Mouse (Mus musculus) liver, adult 2 months (tissue): ENCODE measurements around the gene Acap3. TPM values are rescaled to one million over a fixed set of nuclear protein-coding genes. Genes with fewer than 3 reads are reported as not detected.

Experiments used
- DNase-seq: peaks from one replicate; pipeline ENCODE4 v3.0.0-alpha.2; 2011; ENCODE audit warnings: low read depth, low spot score; ENCODE audit errors: extremely low read depth
- H3K27ac ChIP-seq: fragments of 200-500 bp; replicated peaks from 2 replicates; pipeline ENCODE4 v1.5.1; 2012; ENCODE audit warnings: low read depth, mild to moderate bottlenecking, control low read depth, inconsistent platforms, low read length; ENCODE audit not compliant: insufficient read depth
- H3K27me3 ChIP-seq: fragments of 200-500 bp; 2 replicates; pipeline ENCODE4 v1.6.1; 2012; ENCODE audit warnings: mild to moderate bottlenecking, moderate library complexity, low read length, inconsistent platforms; ENCODE audit not compliant: control insufficient read depth, insufficient read depth
- H3K36me3 ChIP-seq: fragments of 200-500 bp; 2 replicates; pipeline ENCODE4 v1.6.1; 2012; ENCODE audit warnings: low read length, inconsistent platforms; ENCODE audit not compliant: control insufficient read depth, insufficient read depth
- H3K4me1 ChIP-seq: fragments of 200-500 bp; 2 replicates; pipeline ENCODE4 v1.6.1; 2011; ENCODE audit warnings: low read length; ENCODE audit not compliant: control insufficient read depth, insufficient read depth
- H3K4me3 ChIP-seq: fragments of 200-500 bp; 2 replicates; pipeline ENCODE4 v1.5.1; 2011; ENCODE audit warnings: low read depth, mild to moderate bottlenecking, control low read depth, low read length, moderate library complexity; ENCODE audit not compliant: insufficient read depth
- H3K79me2 ChIP-seq: fragments of 200-500 bp; 2 replicates; pipeline ENCODE4 v1.6.1; 2012; ENCODE audit warnings: inconsistent platforms, mild to moderate bottlenecking, low read length, moderate library complexity; ENCODE audit not compliant: control insufficient read depth, insufficient read depth
- H3K9ac ChIP-seq: fragments of 200-500 bp; 2 replicates; pipeline ENCODE4 v1.6.1; 2012; ENCODE audit warnings: low read depth, mild to moderate bottlenecking, control low read depth, inconsistent platforms, low read length
- CTCF ChIP-seq: fragments of 200-500 bp; IDR thresholded peaks from 2 replicates; pipeline ENCODE4 v1.5.1; 2011; ENCODE audit warnings: low read depth, low read length, control low read depth
- POLR2A ChIP-seq: fragments of 200-500 bp; IDR thresholded peaks from 2 replicates; pipeline ENCODE4 v1.6.1; 2011; ENCODE audit warnings: low read length, control low read depth; ENCODE audit not compliant: insufficient read depth; ENCODE audit errors: extremely low read depth
- WGBS: fragments of 180-500 bp; shearing (Covaris S2); methylation state at CpG from one replicate; pipeline ENCODE4 v1.1.7; 2018; 5-methylcytosine and 5-hydroxymethylcytosine counted together
- polyA plus RNA-seq: library from polyadenylated mRNA; depleted of rRNA; stranded (reverse); fragments of >200 nt; gene quantifications from 2 replicates; pipeline ENCODE4 v1.2.3, GENCODE M21; 2012
- total RNA-seq: library from RNA; depleted of rRNA; stranded (reverse); fragments of >200 nt; gene quantifications from 2 replicates; pipeline ENCODE4 v1.2.3, GENCODE M21; 2014

The Acap3 gene
- total and polyA plus RNA-seq, 2 experiments: 2.5 to 6.9 TPM

- H3K4me3 ChIP-seq: no peak overlapping the region
- 78% methylated on average over 2 of the region's 2 CpGs for WGBS
Observed at GRCm38 (mm10) chr4:155849391-155849790, 42.2 kb upstream of the Acap3 start.

GRCm38 (mm10) chr4:155849792-155850451 lies 41.7 kb upstream of the Acap3 start:
- Histone ChIP-seq H3K27ac (peak overlapping the region; percentile 15; the same call in 1 of the 2 replicates), H3K36me3 (no peaks in the 10 kb centered on the region), H3K79me2 (peaks cover 40% of the 10 kb centered on the region), H3K4me1 (peaks cover 25% of the 10 kb centered on the region), H3K9ac (no peak overlapping the region), H3K27me3 (no peaks in the 10 kb centered on the region), H3K4me3 (no peak overlapping the region)
- WGBS: 26% methylated on average over 3 of the region's 3 CpGs
- no peak for TF ChIP-seq POLR2A
- TF ChIP-seq CTCF: no peak
- peak; percentile 64 for DNase-seq

More at GRCm38 (mm10) chr4:155849391-155849790, 42.2 kb upstream of the Acap3 start:
- H3K4me1 ChIP-seq: peaks cover 25% of the 10 kb centered on the region
- no peaks in the 10 kb centered on the region for H3K36me3 ChIP-seq
- no peak overlapping the region for H3K9ac ChIP-seq
- H3K79me2 ChIP-seq: peaks cover 40% of the 10 kb centered on the region
- DNase-seq: no peak
- no peak overlapping the region for H3K27ac ChIP-seq
- TF ChIP-seq CTCF (no peak), POLR2A (no peak)
- no peaks in the 10 kb centered on the region for H3K27me3 ChIP-seq

- WGBS: 92% methylated on average over 3 of the region's 3 CpGs
Observed at GRCm38 (mm10) chr4:155851368-155851767, 40.3 kb upstream of the Acap3 start.

DNA sequence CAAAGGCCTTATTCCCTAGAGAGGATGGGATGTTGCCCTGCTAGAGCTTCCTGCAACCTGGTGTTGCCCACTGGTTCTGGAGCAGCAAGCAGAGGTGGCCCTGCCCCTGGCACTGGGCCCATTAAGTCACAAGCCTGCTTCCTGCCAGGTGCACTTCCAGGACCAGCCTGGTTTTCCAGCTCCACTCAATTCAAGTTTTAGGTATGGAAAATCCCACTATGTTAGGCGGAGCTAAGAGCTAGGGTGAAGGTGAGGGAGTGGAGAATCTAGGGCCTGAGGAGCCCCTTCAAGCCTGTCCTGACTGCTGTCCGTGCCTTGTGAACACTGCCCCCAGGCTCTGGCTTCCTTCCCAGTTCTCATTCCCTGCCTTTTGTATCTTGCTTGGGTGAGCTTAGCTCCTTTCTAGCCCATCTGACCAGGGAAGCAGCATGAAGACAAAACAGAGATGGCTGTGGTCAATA lies 39.6 kb upstream of the Acap3 start:
- TF ChIP-seq POLR2A (no peak), CTCF (no peak)
- no peak for DNase-seq
- 71% methylated on average over 2 of the region's 2 CpGs for WGBS
- Histone ChIP-seq H3K4me1 (peaks cover 21% of the 10 kb centered on the region), H3K79me2 (peaks cover 40% of the 10 kb centered on the region), H3K27ac (no peak overlapping the region), H3K4me3 (no peak overlapping the region), H3K27me3 (no peaks in the 10 kb centered on the region), H3K36me3 (peaks cover 3% of the 10 kb centered on the region; the same call in 1 of the 2 replicates), H3K9ac (no peak overlapping the region)

More at GRCm38 (mm10) chr4:155851368-155851767, 40.3 kb upstream of the Acap3 start:
- H3K4me1 ChIP-seq: peaks cover 25% of the 10 kb centered on the region
- H3K4me3 ChIP-seq: no peak overlapping the region
- no peak overlapping the region for H3K27ac ChIP-seq
- H3K79me2 ChIP-seq: peaks cover 40% of the 10 kb centered on the region
- TF ChIP-seq CTCF (no peak), POLR2A (no peak)
- no peak for DNase-seq
- peaks cover 3% of the 10 kb centered on the region; the same call in 1 of the 2 replicates for H3K36me3 ChIP-seq
- H3K9ac ChIP-seq: no peak overlapping the region
- H3K27me3 ChIP-seq: no peaks in the 10 kb centered on the region

DNA sequence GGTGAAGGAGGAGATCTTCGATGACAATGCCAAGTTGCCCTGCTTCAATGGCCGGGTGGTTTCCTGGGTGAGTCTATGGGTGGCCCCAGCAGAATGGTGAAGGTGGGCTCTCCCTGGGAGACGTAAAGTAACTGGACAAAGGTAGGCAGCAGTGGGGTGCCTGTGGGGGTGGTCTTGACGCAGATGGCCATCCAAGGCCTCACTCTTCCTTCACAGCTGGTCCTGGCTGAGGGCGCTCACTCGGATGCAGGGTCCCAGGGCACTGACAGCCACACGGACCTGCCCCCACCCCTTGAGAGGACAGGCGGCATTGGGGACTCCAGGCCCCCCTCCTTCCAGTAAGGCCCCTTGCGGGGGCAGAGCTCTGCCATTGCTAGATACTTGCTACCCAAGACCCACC lies 38.2 kb upstream of the Acap3 start:
- WGBS: 95% methylated on average over 9 of the region's 9 CpGs
- DNase-seq: no peak
- H3K27ac ChIP-seq: no peak overlapping the region
- TF ChIP-seq CTCF: no peak
- TF ChIP-seq POLR2A: no peak
- peaks cover 7% of the 10 kb centered on the region; the same call in 1 of the 2 replicates for H3K36me3 ChIP-seq
- no peak overlapping the region for H3K4me3 ChIP-seq
- peaks cover 21% of the 10 kb centered on the region for H3K4me1 ChIP-seq
- no peaks in the 10 kb centered on the region for H3K27me3 ChIP-seq
- peaks cover 31% of the 10 kb centered on the region for H3K79me2 ChIP-seq
- no peak overlapping the region for H3K9ac ChIP-seq

DNA sequence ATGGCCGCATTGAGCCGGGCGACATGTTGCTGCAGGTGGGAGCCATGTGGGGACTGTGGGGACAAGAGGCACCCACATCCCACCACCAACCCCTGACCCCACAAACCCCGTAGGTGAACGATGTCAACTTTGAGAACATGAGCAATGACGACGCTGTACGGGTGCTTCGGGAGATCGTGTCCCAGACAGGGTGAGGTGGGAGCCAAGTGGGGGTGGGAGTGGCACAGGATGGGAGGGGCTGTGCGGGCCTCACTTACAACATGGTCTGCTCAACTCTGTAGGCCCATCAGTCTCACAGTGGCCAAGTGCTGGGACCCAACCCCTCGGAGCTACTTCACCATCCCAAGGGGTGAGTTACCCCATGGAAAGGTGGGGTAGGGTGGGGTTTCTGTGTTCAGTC lies 36.6 kb upstream of the Acap3 start:
- Histone ChIP-seq H3K4me1 (peaks cover 7% of the 10 kb centered on the region), H3K36me3 (peaks cover 7% of the 10 kb centered on the region; the same call in 1 of the 2 replicates), H3K79me2 (peaks cover 17% of the 10 kb centered on the region), H3K9ac (no peak overlapping the region), H3K27ac (no peak overlapping the region), H3K4me3 (no peak overlapping the region), H3K27me3 (no peaks in the 10 kb centered on the region)
- DNase-seq: no peak
- 96% methylated on average over 12 of the region's 12 CpGs for WGBS
- TF ChIP-seq POLR2A: no peak
- TF ChIP-seq CTCF: no peak
